Mouse (Mus musculus) forebrain, embryonic 13.5 days (tissue): ENCODE results near the gene Socs7. TPM values are rescaled to one million over a fixed set of nuclear protein-coding genes. Genes with fewer than 3 reads are reported as not detected.
A peak's percentile ranks its signal among the peaks of the same experiment; 100 is the strongest.

Source experiments
- ATAC-seq: fragments of 200-750 bp; cut with Nextera tagmentation; 2 replicates; pipeline ENCODE4 v1.8.0; 2017
- H3K27ac ChIP-seq: fragments of 300-500 bp; sonication (generic); 2 replicates; pipeline ENCODE4 v1.5.1; 2015; ENCODE audit warnings: inconsistent platforms, mild to moderate bottlenecking, moderate library complexity
- H3K27me3 ChIP-seq: fragments of 300-500 bp; sonication (generic); 2 replicates; pipeline ENCODE4 v1.6.1; 2015; ENCODE audit warnings: mild to moderate bottlenecking, inconsistent platforms
- H3K36me3 ChIP-seq: fragments of 300-500 bp; sonication (generic); 2 replicates; pipeline ENCODE4 v1.6.1; 2015; ENCODE audit warnings: mild to moderate bottlenecking, inconsistent platforms; ENCODE audit not compliant: poor library complexity, severe bottlenecking
- H3K4me1 ChIP-seq: fragments of 300-500 bp; sonication (generic); 2 replicates; pipeline ENCODE4 v1.6.1; 2015; ENCODE audit warnings: inconsistent platforms
- H3K4me2 ChIP-seq: fragments of 300-500 bp; sonication (generic); 2 replicates; pipeline ENCODE4 v1.6.1; 2015; ENCODE audit warnings: inconsistent platforms, mild to moderate bottlenecking, moderate library complexity
- H3K4me3 ChIP-seq: fragments of 300-500 bp; sonication (generic); 2 replicates; pipeline ENCODE4 v1.5.1; 2015; ENCODE audit warnings: mild to moderate bottlenecking, inconsistent platforms
- H3K9ac ChIP-seq: fragments of 300-500 bp; sonication (generic); 2 replicates; pipeline ENCODE4 v1.6.1; 2015; ENCODE audit warnings: mild to moderate bottlenecking, inconsistent platforms
- H3K9me3 ChIP-seq: fragments of 300-500 bp; sonication (generic); replicated peaks from 2 replicates; pipeline ENCODE4 v1.6.1; 2016; ENCODE audit warnings: inconsistent platforms
- WGBS: fragments of 180-500 bp; shearing (Covaris S2); methylation state at CpG from one replicate; pipeline ENCODE4 v1.1.7; 2015; 5-methylcytosine and 5-hydroxymethylcytosine counted together
- polyA plus RNA-seq: library from polyadenylated mRNA; unstranded; fragments of >200 nt; fragmentation: Nextera tagmentation; extraction: Ambion mirVana; gene quantifications from 2 replicates; pipeline ENCODE4 v1.2.1, GENCODE M21; 2015

Gene Socs7
- polyA plus RNA-seq, 1 experiment from 2014 or later = 7.7 TPM

- no peak overlapping the region for H3K9ac ChIP-seq
- no peak overlapping the region for H3K4me2 ChIP-seq
- H3K27ac ChIP-seq = no peak overlapping the region
- 15% methylated on average over 3 of the region's 3 CpGs for WGBS
- H3K27me3 ChIP-seq = peaks cover 24% of the 10 kb centered on the region
- H3K36me3 ChIP-seq = no peaks in the 10 kb centered on the region
- no peaks in the 10 kb centered on the region for H3K9me3 ChIP-seq
- ATAC-seq = no peak
- H3K4me1 ChIP-seq = peaks cover 18% of the 10 kb centered on the region
- H3K4me3 ChIP-seq = no peak overlapping the region
Observed at GRCm38 (mm10) chr11:97412117-97412516, 49.8 kb downstream of the Socs7 start.

- no peak overlapping the region for H3K4me3 ChIP-seq
- H3K27ac ChIP-seq = no peak overlapping the region; the same call in 1 of the 2 replicates
- H3K9ac ChIP-seq = no peak overlapping the region
- H3K4me2 ChIP-seq = no peak overlapping the region
- ATAC-seq = no peak
- no peaks in the 10 kb centered on the region for H3K36me3 ChIP-seq
- H3K9me3 ChIP-seq = no peaks in the 10 kb centered on the region
- H3K4me1 ChIP-seq = peaks cover 14% of the 10 kb centered on the region
- 42% methylated on average over 10 of the region's 10 CpGs for WGBS
- H3K27me3 ChIP-seq = peaks cover 18% of the 10 kb centered on the region
Observed at GRCm38 (mm10) chr11:97412808-97413347, 50.5 kb downstream of the Socs7 start.

- Histone ChIP-seq H3K36me3 (no peaks in the 10 kb centered on the region), H3K4me2 (peak within 1 kb of the TSS; percentile 68), H3K4me1 (peaks cover 20% of the 10 kb centered on the region), H3K4me3 (peak within 1 kb of the TSS; percentile 42), H3K9ac (peak within 1 kb of the TSS; percentile 49), H3K9me3 (no peaks in the 10 kb centered on the region), H3K27me3 (peaks cover 16% of the 10 kb centered on the region), H3K27ac (no peak within 1 kb of the TSS)
- WGBS = under 1% methylated on average over 25 of the region's 29 CpGs
- peak; percentile 78 for ATAC-seq
Observed at GRCm38 (mm10) chr11:97415330-97415711, 53.0 kb downstream of the Socs7 start, which contains the start of gene Arhgap23. Gene Arhgap23, plus strand, starts transcription at chr11:97415533.

GRCm38 (mm10) chr11:97415712-97416636, 53.6 kb downstream of the Socs7 start:
- Histone ChIP-seq H3K9me3 (no peaks in the 10 kb centered on the region), H3K27ac (no peak overlapping the region)
- WGBS = 3% methylated on average over 49 of the region's 49 CpGs

GRCm38 (mm10) chr11:97416637-97417035, 54.3 kb downstream of the Socs7 start:
- no peak overlapping the region for H3K9ac ChIP-seq
- 0 out of 2 replicates have a peak overlapping the region, but pooled peaks have one; percentile 68 for H3K4me2 ChIP-seq
- no peak overlapping the region for H3K27ac ChIP-seq
- WGBS = 10% methylated on average over 5 of the region's 5 CpGs
- no peaks in the 10 kb centered on the region for H3K9me3 ChIP-seq
- peaks cover 20% of the 10 kb centered on the region for H3K4me1 ChIP-seq
- H3K36me3 ChIP-seq = no peaks in the 10 kb centered on the region
- H3K27me3 ChIP-seq = peaks cover 16% of the 10 kb centered on the region
- no peak overlapping the region for H3K4me3 ChIP-seq
- no peak for ATAC-seq

More at GRCm38 (mm10) chr11:97415712-97416636, 53.6 kb downstream of the Socs7 start:
- Histone ChIP-seq H3K4me3 (peak overlapping the region; percentile 42), H3K27me3 (peaks cover 16% of the 10 kb centered on the region), H3K4me1 (peaks cover 20% of the 10 kb centered on the region), H3K9ac (peak overlapping the region; percentile 49), H3K4me2 (peak overlapping the region; percentile 68), H3K36me3 (no peaks in the 10 kb centered on the region)
- ATAC-seq = peak; percentile 42

GRCm38 (mm10) chr11:97418834-97419539, 56.6 kb downstream of the Socs7 start:
- no peak for ATAC-seq
- Histone ChIP-seq H3K4me2 (no peak overlapping the region), H3K27me3 (peaks cover 16% of the 10 kb centered on the region), H3K9ac (0 out of 2 replicates have a peak overlapping the region, but pooled peaks have one; percentile 16), H3K9me3 (no peaks in the 10 kb centered on the region), H3K4me1 (peaks cover 20% of the 10 kb centered on the region), H3K4me3 (no peak overlapping the region), H3K27ac (no peak overlapping the region), H3K36me3 (no peaks in the 10 kb centered on the region)
- 58% methylated on average over 14 of the region's 14 CpGs for WGBS

- H3K27ac ChIP-seq = no peak overlapping the region
- peaks cover 12% of the 10 kb centered on the region for H3K27me3 ChIP-seq
- H3K4me3 ChIP-seq = no peak overlapping the region
- peaks cover 24% of the 10 kb centered on the region for H3K4me1 ChIP-seq
- 0 out of 2 replicates have a peak overlapping the region, but pooled peaks have one; percentile 16 for H3K9ac ChIP-seq
- H3K4me2 ChIP-seq = no peak overlapping the region
- H3K9me3 ChIP-seq = no peaks in the 10 kb centered on the region
- no peak for ATAC-seq
- 67% methylated on average over 5 of the region's 5 CpGs for WGBS
- H3K36me3 ChIP-seq = no peaks in the 10 kb centered on the region
Observed at GRCm38 (mm10) chr11:97419540-97419900, 57.2 kb downstream of the Socs7 start.

- no peak for ATAC-seq
- Histone ChIP-seq H3K9ac (no peak overlapping the region), H3K4me1 (peaks cover 11% of the 10 kb centered on the region), H3K36me3 (no peaks in the 10 kb centered on the region), H3K9me3 (no peaks in the 10 kb centered on the region), H3K4me3 (no peak overlapping the region), H3K27me3 (no peaks in the 10 kb centered on the region), H3K4me2 (no peak overlapping the region), H3K27ac (no peak overlapping the region)
- 46% methylated on average over 4 of the region's 4 CpGs for WGBS
Observed at GRCm38 (mm10) chr11:97422507-97422906, 60.2 kb downstream of the Socs7 start.

- no peaks in the 10 kb centered on the region for H3K9me3 ChIP-seq
- H3K4me1 ChIP-seq = peaks cover 22% of the 10 kb centered on the region
- H3K27me3 ChIP-seq = no peaks in the 10 kb centered on the region
- H3K4me2 ChIP-seq = no peak overlapping the region
- no peak overlapping the region for H3K4me3 ChIP-seq
- WGBS = 50% methylated on average over 5 of the region's 5 CpGs
- H3K27ac ChIP-seq = no peak overlapping the region
- H3K36me3 ChIP-seq = no peaks in the 10 kb centered on the region
- H3K9ac ChIP-seq = no peak overlapping the region
- ATAC-seq = no peak
Observed at GRCm38 (mm10) chr11:97424092-97424692, 61.8 kb downstream of the Socs7 start.

- ATAC-seq = no peak
- no peak overlapping the region for H3K27ac ChIP-seq
- no peak overlapping the region for H3K4me2 ChIP-seq
- WGBS = 61% methylated on average over 3 of the region's 3 CpGs
- no peaks in the 10 kb centered on the region for H3K9me3 ChIP-seq
- no peaks in the 10 kb centered on the region for H3K36me3 ChIP-seq
- H3K4me3 ChIP-seq = no peak overlapping the region
- 0 out of 2 replicates have a peak, but pooled peaks cover 4% of the 10 kb centered on the region for H3K27me3 ChIP-seq
- H3K4me1 ChIP-seq = peaks cover 20% of the 10 kb centered on the region
- no peak overlapping the region for H3K9ac ChIP-seq
Observed at GRCm38 (mm10) chr11:97424802-97425201, 62.5 kb downstream of the Socs7 start.

GRCm38 (mm10) chr11:97427794-97428725, 65.7 kb downstream of the Socs7 start:
- Histone ChIP-seq H3K27ac (peak overlapping the region; percentile 60), H3K4me2 (peak overlapping the region; percentile 60), H3K9me3 (no peaks in the 10 kb centered on the region), H3K4me3 (peak overlapping the region; percentile 33), H3K4me1 (peaks cover 20% of the 10 kb centered on the region), H3K27me3 (0 out of 2 replicates have a peak, but pooled peaks cover 9% of the 10 kb centered on the region), H3K9ac (peak overlapping the region; percentile 53), H3K36me3 (no peaks in the 10 kb centered on the region)
- WGBS = 1% methylated on average over 32 of the region's 32 CpGs
- ATAC-seq = peak; percentile 91
